Mouse (Mus musculus) skeletal muscle tissue, adult 2 months (tissue): Measurements from ENCODE around the gene Ucp3.
"Not testable (repeated sequence)": the region's sequence is repeated elsewhere in the genome, so short reads cannot be mapped to it uniquely, and the experiment has no call there.

Experiments
- DNase-seq: peaks from one replicate; pipeline ENCODE4 v3.0.0-alpha.2; 2012; ENCODE audit warnings: low read depth, low spot score

The Ucp3 gene

GRCm38 (mm10) chr7:100471407-100471797 lies 1.4 kb upstream of the Ucp3 start:
- DNase-seq: no peak

GRCm38 (mm10) chr7:100473846-100474454 lies 1.2 kb downstream of the Ucp3 start:
- DNase-seq: peak; percentile 80

GRCm38 (mm10) chr7:100474680-100475079 lies 1.9 kb downstream of the Ucp3 start:
- DNase-seq: peak; percentile 96

GRCm38 (mm10) chr7:100479100-100479822 lies 6.5 kb downstream of the Ucp3 start:
- no peak for DNase-seq

DNA sequence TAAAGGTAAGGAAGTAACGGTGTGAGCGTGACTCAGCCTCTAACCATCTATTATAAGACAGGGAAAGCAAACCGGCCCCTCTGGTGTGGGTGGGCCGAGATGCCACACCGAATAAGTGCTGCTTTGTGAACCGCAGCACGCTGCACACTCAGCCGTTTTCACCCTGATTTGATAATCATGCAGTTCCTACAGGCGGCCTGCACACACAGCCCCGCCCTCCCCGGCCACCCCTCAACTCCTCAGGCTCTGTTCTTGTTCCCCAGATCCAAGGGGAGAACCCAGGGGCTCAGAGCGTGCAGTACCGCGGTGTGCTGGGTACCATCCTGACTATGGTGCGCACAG lies 7.0 kb downstream of the Ucp3 start:
- DNase-seq: no peak

GRCm38 (mm10) chr7:100480175-100480574 lies 7.4 kb downstream of the Ucp3 start:
- DNase-seq: no peak

DNA sequence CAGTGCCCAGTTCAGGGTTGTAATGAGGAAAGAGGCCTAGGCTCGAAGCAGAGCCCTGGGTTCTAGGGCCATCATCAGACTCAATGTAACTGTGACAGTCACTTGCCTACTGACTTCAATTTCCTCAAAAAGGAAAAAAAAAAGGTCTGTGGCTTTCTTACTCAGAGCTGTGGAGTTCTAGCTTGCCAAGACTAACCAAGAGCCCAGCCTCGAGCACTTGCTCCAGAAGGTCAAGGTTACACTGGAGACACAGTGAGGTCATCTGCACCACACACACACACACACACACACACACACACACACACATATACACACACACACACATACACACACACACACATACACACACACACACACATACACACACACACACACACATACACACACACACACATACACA lies 9.3 kb downstream of the Ucp3 start:
- DNase-seq: not testable (repeated sequence)

GRCm38 (mm10) chr7:100484493-100484892 lies 11.7 kb downstream of the Ucp3 start:
- DNase-seq: no peak

GRCm38 (mm10) chr7:100487301-100487700 lies 14.5 kb downstream of the Ucp3 start:
- DNase-seq: no peak

- no peak for DNase-seq
Measured at GRCm38 (mm10) chr7:100488474-100489048, 15.8 kb downstream of the Ucp3 start.

GRCm38 (mm10) chr7:100492391-100493116 lies 19.8 kb downstream of the Ucp3 start:
- no peak for DNase-seq

DNA sequence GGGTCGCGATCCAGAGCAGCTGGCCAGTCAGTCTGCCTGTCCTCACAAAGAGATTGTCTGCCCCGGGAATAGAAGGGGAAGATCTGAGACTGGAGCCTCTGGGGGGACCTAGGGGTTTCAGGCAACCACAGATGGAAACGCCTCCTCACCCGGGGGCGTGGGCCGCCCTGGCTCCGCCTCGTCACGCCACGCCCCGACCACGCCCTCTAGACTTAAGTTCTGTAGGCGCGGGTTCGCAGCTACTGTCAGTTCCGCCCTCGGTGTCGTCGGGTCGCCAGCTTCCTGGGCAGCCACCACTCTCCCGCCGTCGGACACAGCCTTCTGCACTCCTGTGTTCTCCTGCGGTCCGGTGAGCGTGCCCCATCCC lies 20.3 kb downstream of the Ucp3 start, which contains the start of gene Ucp2:
Ucp2 (plus strand) TSS at position 221 of the 367 bp plus-strand sequence.
- peak; percentile 70 for DNase-seq

- peak; percentile 57 for DNase-seq
Measured at GRCm38 (mm10) chr7:100493484-100494414, 21.0 kb downstream of the Ucp3 start.

DNA sequence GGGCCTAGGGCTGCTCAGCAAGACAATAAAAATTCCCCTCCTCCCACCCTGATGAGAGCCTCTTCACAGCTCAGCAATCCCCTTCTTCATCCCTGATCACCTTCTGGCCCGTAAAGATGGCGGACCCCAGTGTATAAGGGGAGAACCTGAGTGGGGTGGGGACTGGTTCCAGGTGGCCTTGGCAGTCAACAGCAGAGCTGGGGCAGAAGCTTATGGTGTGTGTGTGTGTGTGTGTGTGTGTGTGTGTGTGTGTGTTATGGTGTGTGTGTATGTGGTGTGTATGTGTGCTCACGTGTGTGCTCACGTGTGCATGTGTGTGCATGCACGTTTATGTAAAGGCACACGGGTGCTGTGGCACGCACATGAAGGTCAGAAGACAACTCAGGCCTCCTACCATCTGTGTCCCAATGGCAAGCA lies 21.6 kb downstream of the Ucp3 start:
- no peak for DNase-seq

- DNase-seq: no peak
Measured at GRCm38 (mm10) chr7:100495042-100495441, 22.3 kb downstream of the Ucp3 start.

DNA sequence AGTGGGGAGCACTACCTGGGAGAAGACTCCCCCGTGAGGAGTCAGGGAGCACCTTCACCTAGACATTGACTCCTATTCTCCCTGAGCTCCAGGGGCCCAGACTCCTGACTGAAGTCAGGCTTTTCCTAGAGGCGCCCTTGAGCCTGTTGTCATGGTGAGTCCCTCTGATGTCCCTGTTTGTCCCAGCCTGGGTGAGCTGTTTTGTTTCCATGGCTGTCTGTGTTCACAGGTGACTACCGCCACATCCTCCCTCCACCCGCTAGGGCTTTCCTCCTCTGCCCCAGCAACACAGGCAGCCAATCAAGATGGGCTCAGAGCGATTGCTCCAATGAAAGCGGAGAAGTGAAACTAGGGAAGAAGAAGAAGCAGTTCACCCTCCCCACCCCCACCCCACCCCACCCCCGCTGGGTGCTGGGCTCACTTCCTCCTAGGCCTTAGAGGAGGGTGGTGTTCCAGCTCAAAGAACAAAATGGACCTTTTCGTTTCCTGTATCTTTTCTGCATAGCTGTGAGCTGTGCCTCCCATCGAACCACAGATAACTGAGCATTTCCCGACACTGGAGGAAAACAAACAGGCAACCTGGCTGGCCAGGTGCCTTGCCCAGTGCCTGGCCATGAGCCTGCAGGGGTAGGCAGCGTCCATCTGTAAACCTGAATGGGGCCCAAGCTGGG lies 22.9 kb downstream of the Ucp3 start:
- DNase-seq: peak; percentile 76

GRCm38 (mm10) chr7:100496371-100496770 lies 23.6 kb downstream of the Ucp3 start:
- no peak for DNase-seq

DNA sequence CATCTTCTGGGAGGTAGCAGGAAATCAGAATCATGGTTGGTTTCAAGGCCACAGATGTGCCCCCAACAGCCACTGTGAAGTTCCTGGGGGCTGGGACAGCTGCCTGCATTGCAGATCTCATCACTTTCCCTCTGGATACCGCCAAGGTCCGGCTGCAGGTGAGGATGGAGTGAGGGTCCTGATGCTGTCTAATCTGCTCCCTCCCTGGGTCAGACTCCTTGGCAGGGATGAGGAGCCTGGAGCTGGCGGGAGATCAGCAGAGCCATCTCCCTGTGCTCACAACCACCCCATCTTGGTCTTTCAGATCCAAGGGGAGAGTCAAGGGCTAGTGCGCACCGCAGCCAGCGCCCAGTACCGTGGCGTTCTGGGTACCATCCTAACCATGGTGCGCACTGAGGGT lies 24.0 kb downstream of the Ucp3 start:
- DNase-seq: no peak

- DNase-seq: no peak
Measured at GRCm38 (mm10) chr7:100497402-100497801, 24.6 kb downstream of the Ucp3 start.

DNA sequence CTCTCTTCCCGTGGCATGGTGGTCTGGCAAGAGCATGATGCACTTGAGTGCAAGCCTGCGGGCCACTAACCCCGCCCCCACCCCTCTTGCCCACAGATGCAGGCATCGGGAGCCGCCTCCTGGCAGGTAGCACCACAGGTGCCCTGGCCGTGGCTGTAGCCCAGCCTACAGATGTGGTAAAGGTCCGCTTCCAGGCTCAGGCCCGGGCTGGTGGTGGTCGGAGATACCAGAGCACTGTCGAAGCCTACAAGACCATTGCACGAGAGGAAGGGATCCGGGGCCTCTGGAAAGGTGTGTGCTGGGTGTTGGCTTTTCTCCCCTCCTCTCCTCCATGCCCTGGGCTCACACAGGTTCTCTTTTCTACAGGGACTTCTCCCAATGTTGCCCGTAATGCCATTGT lies 25.2 kb downstream of the Ucp3 start:
- no peak for DNase-seq

DNA sequence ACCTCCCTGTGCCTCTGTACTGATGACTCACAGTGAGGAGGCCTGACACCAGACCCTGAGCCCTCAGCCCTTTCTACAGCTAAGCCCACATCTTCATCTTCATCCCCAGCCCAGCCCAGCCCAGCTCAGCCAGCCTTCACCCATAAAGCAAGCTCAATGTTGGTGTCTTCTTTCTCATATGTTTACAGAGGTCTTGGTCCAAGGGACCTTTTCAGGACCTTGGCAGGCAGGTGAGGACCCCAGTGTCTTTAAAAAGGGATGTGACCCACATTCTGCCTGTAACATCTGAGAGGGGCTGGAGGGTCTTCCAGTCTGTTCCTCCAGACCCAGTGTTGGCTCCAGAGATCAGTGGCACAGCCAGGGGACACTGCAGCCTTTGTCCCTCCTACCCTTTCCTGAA lies 26.7 kb downstream of the Ucp3 start:
- no peak for DNase-seq
